Mouse (Mus musculus) heart, adult 2 months (tissue): ENCODE measurements around the gene Galnt11. TPM values are rescaled to one million over a fixed set of nuclear protein-coding genes. Genes with fewer than 3 reads are reported as not detected.

Experiments
- DNase-seq, 2 experiments: peaks; one replicate each; pipeline ENCODE4 v3.0.0; 2021
- H3K27ac ChIP-seq: fragments of 200-600 bp; 2 replicates; pipeline ENCODE4 v1.8.1; 2022
- H3K27me3 ChIP-seq: fragments of 200-500 bp; 2 replicates; pipeline ENCODE4 v1.6.1; 2012; ENCODE audit warnings: mild to moderate bottlenecking, low read length, inconsistent platforms, mixed read lengths; ENCODE audit not compliant: control insufficient read depth, insufficient read depth
- H3K36me3 ChIP-seq: fragments of 200-500 bp; 2 replicates; pipeline ENCODE4 v1.6.1; 2012; ENCODE audit warnings: low read length, inconsistent platforms; ENCODE audit not compliant: control insufficient read depth, insufficient read depth
- H3K4me1 ChIP-seq: fragments of 200-500 bp; 2 replicates; pipeline ENCODE4 v1.6.1; 2011; ENCODE audit warnings: low read length; ENCODE audit not compliant: control insufficient read depth, insufficient read depth
- H3K4me3 ChIP-seq: fragments of 200-600 bp; 2 replicates; pipeline ENCODE4 v1.8.1; 2022
- H3K79me2 ChIP-seq: fragments of 200-500 bp; replicated peaks from 2 replicates; pipeline ENCODE4 v1.6.1; 2012; ENCODE audit warnings: mild to moderate bottlenecking, inconsistent platforms, low read length, moderate library complexity, mixed read lengths; ENCODE audit not compliant: control insufficient read depth, insufficient read depth
- H3K9ac ChIP-seq: fragments of 200-500 bp; 2 replicates; pipeline ENCODE4 v1.6.1; 2012; ENCODE audit warnings: low read depth, mild to moderate bottlenecking, control low read depth, inconsistent platforms, low read length, mixed read lengths
- CTCF ChIP-seq: fragments of 200-600 bp; IDR thresholded peaks from 2 replicates; pipeline ENCODE4 v1.8.1; 2022; ENCODE audit warnings: antibody characterized with exemption, mild to moderate bottlenecking, moderate library complexity
- EP300 ChIP-seq: fragments of 200-500 bp; IDR thresholded peaks from 2 replicates; pipeline ENCODE4 v1.6.1; 2011; ENCODE audit warnings: low read depth, low read length, control low read depth; ENCODE audit not compliant: insufficient read depth
- POLR2A ChIP-seq: fragments of 200-500 bp; IDR thresholded peaks from 2 replicates; pipeline ENCODE4 v1.6.1; 2011; ENCODE audit warnings: mild to moderate bottlenecking, low read depth, low read length, control low read depth; ENCODE audit not compliant: insufficient read depth
- WGBS: fragments of 180-500 bp; shearing (Covaris S2); methylation state at CpG from one replicate; pipeline ENCODE4 v1.1.7; 2018; 5-methylcytosine and 5-hydroxymethylcytosine counted together
- intact Hi-C: fragments of 180-260 bp; cut with DNase I; formaldehyde crosslinking; loops from one replicate; pipeline ENCODE4 v1.15.1; 2025
- polyA plus RNA-seq: library from polyadenylated mRNA; depleted of rRNA; stranded (reverse); fragments of >200 nt; gene quantifications from 2 replicates; pipeline ENCODE4 v1.2.3, GENCODE M21; 2012
- total RNA-seq, 2 experiments: library from RNA; stranded (reverse); gene quantifications; 2 replicates each; pipeline ENCODE4 v1.2.3; 2021

Gene Galnt11
- total and polyA plus RNA-seq, 3 experiments = 14.2 to 21.1 (median 19.9) TPM

- no peaks in the 10 kb centered on the region for H3K27me3 ChIP-seq
- H3K4me3 ChIP-seq = no peak overlapping the region
- 79% methylated on average over 3 of the region's 3 CpGs for WGBS
- intact Hi-C loops = no loop called here
- H3K36me3 ChIP-seq = no peaks in the 10 kb centered on the region
- DNase-seq = no peak
- H3K79me2 ChIP-seq = no peaks in the 10 kb centered on the region
- no peak for TF ChIP-seq CTCF
- no peak for TF ChIP-seq POLR2A
- no peak for TF ChIP-seq EP300
- H3K9ac ChIP-seq = no peak overlapping the region
- no peak overlapping the region for H3K27ac ChIP-seq
- H3K4me1 ChIP-seq = no peaks in the 10 kb centered on the region
Measured at GRCm38 (mm10) chr5:25247036-25247435, 25.3 kb downstream of the Galnt11 start.

DNA sequence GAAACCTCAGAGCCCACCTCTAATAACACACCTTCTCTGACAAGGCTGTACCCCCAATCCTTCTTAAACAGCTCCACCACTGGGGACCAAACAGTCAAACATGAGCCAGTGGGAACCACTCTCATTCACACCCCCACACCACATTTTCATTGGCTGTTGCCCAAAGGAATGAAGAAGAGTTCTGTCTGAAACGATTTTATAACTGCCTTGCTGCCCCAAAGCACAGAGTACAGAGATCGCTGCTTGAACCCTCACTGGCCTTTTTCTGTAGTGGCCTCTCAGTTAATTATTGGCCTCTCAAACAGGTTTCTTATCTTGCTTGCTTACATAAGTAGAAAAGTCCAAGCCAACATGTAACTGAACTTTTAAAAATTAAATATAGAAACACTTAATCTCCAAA lies 30.7 kb downstream of the Galnt11 start:
- 48% methylated on average over 2 of the region's 2 CpGs for WGBS
- H3K4me3 ChIP-seq = no peak overlapping the region
- intact Hi-C loops = no loop called here

DNA sequence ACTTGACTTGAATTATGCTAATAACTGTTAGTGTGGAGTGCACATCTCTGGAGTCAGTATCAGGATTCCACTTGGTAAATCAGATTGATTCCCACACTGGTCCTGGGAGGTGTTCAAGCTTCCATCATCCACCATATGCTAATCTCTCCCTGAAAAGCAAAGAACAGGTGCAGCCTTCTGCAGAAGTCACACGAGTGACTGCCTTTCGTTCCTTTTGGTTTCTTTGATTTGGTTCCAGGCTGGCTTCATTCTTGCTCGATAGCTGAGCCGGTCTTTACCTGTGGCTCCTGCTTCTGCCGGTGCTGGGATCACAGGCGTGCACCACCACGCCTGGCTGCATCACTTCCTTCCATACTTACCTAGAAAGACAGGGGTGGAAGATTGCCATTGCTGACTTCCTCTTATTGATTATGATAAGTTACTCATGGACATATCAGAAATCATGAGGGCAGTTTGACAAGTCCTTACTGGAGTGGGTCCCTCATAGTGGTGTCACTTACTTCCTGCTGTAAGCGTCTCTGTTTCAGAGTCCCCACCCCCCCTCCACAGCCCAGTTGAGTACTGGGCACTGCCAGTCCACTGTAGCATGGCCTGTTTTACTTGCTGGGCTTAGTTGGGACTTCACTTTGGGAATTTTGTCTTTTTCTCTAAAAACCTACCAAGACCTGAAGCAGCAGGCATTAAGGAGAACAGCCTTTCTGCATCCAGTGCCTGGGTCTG lies 31.3 kb downstream of the Galnt11 start:
- TF ChIP-seq POLR2A (no peak), CTCF (no peak), EP300 (no peak)
- no peak for DNase-seq
- H3K27ac ChIP-seq = no peak overlapping the region
- no peak overlapping the region for H3K9ac ChIP-seq
- H3K4me1 ChIP-seq = no peaks in the 10 kb centered on the region
- intact Hi-C loops = no loop called here
- H3K36me3 ChIP-seq = peaks cover 8% of the 10 kb centered on the region
- no peaks in the 10 kb centered on the region for H3K79me2 ChIP-seq
- no peaks in the 10 kb centered on the region for H3K27me3 ChIP-seq
- no peak overlapping the region for H3K4me3 ChIP-seq
- WGBS = 73% methylated on average over 8 of the region's 8 CpGs

More for the DNA sequence above, 30.7 kb downstream of the Galnt11 start:
- no peak for DNase-seq
- Histone ChIP-seq H3K79me2 (no peaks in the 10 kb centered on the region), H3K27me3 (no peaks in the 10 kb centered on the region), H3K9ac (no peak overlapping the region), H3K36me3 (peaks cover 8% of the 10 kb centered on the region), H3K27ac (no peak overlapping the region), H3K4me1 (no peaks in the 10 kb centered on the region)
- no peak for TF ChIP-seq EP300
- no peak for TF ChIP-seq CTCF
- no peak for TF ChIP-seq POLR2A

GRCm38 (mm10) chr5:25254491-25254890 lies 32.8 kb downstream of the Galnt11 start:
- DNase-seq = no peak
- Histone ChIP-seq H3K36me3 (peaks cover 8% of the 10 kb centered on the region), H3K9ac (no peak overlapping the region), H3K4me3 (no peak overlapping the region), H3K27ac (no peak overlapping the region), H3K27me3 (no peaks in the 10 kb centered on the region), H3K4me1 (no peaks in the 10 kb centered on the region), H3K79me2 (no peaks in the 10 kb centered on the region)
- WGBS = 95% methylated on average over 4 of the region's 4 CpGs
- TF ChIP-seq CTCF = no peak
- TF ChIP-seq EP300 = no peak
- no peak for TF ChIP-seq POLR2A
- intact Hi-C loops = no loop called here

GRCm38 (mm10) chr5:25256686-25257085 lies 35.0 kb downstream of the Galnt11 start:
- Histone ChIP-seq H3K27me3 (no peaks in the 10 kb centered on the region), H3K27ac (no peak overlapping the region), H3K79me2 (no peaks in the 10 kb centered on the region), H3K4me1 (no peaks in the 10 kb centered on the region), H3K4me3 (no peak overlapping the region), H3K9ac (no peak overlapping the region), H3K36me3 (peaks cover 8% of the 10 kb centered on the region)
- intact Hi-C loops = no loop called here
- no peak for TF ChIP-seq POLR2A
- no peak for TF ChIP-seq CTCF
- no peak for TF ChIP-seq EP300
- DNase-seq = no peak
- WGBS = 91% methylated on average over 2 of the region's 2 CpGs

GRCm38 (mm10) chr5:25261452-25261851 lies 39.7 kb downstream of the Galnt11 start:
- no peak overlapping the region for H3K9ac ChIP-seq
- WGBS = 78% methylated on average over 6 of the region's 6 CpGs
- no peaks in the 10 kb centered on the region for H3K27me3 ChIP-seq
- no peaks in the 10 kb centered on the region for H3K79me2 ChIP-seq
- H3K36me3 ChIP-seq = no peaks in the 10 kb centered on the region
- TF ChIP-seq CTCF = no peak
- no peak overlapping the region for H3K27ac ChIP-seq
- H3K4me1 ChIP-seq = no peaks in the 10 kb centered on the region
- H3K4me3 ChIP-seq = no peak overlapping the region
- intact Hi-C loops = no loop called here
- no peak for DNase-seq
